Mouse (Mus musculus): ENCODE measurements around the gene Myog. TPM values are rescaled to one million over a fixed set of nuclear protein-coding genes. Genes with fewer than 3 reads are reported as not detected.

The Myog gene
- total and polyA plus RNA-seq, 3 experiments: not detected

DNA sequence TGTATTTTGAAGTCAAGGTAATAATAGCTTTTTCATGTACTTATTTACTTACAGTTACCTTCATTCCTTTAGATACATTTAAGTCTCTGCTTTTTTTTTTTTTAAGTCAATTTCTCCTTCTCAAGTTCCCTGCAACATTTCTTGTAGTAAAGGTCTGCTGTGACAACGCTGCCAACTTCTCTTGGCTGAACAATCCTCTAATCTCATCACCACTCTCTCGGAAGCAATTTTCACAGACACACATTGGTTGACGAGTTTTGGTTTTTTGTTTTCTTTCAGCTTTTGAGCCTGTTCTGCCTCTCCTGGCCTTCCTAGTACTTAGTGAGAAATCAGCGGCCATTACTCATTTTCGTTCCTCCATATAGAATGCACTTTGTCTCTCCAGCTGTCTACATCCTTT lies 9.6 kb upstream of the Myog start:
- Histone ChIP-seq H3K36me3 (replicated peaks) (no peaks in the 10 kb centered on the region), H3K9me3 (replicated peaks) (no peaks in the 10 kb centered on the region), H3K27me3 (ENCODE audit: insufficient read depth, low read length) (peaks cover 17% of the 10 kb centered on the region), H3K4me3 (ENCODE audit: low read depth, low read length) (no peak overlapping the region), H3K4me1 (ENCODE audit: insufficient read depth, low read depth, low read length) (no peaks in the 10 kb centered on the region)
- ATAC-seq (ENCODE audit: extremely low read depth, insufficient number of reproducible peaks, low FRiP score, poor library complexity, severe bottlenecking) (no peak), DNase-seq (ENCODE audit: low spot score) (no peak)
- TF ChIP-seq GATA2 (IDR thresholded peaks at IDR 0.05; ENCODE audit: borderline replicate concordance, low read depth, low read length) (no peak), POLR2AphosphoS5 (IDR thresholded peaks at IDR 0.05; ENCODE audit: insufficient replicate concordance, low read depth, low read length) (no peak), CTCF (IDR thresholded peaks at IDR 0.05; ENCODE audit: low read depth, low read length) (no peak), GATA1 (IDR thresholded peaks at IDR 0.05; ENCODE audit: borderline replicate concordance, low read length) (no peak), TAL1 (conservative IDR thresholded peaks at IDR 0.05; ENCODE audit: low read depth, low read length) (no peak)

DNA sequence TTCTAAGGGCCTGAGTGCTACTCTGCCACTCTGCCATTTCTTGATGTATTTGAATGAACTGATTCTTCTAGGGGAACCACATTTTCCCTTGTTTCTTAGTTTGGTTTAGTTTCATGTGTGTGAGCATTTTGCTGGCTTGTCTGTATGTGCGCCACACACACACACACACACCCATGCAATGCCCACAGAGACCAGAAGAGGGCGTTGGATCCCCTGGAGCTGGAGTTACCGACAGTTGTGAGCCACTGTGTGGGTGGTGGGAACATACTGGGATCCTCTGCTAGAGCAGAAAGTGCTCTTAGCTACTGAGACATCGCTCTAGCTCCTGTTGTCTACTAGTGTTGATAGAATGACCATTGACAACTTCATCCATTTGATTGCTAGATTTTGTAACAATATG lies 8.2 kb upstream of the Myog start:
- Histone ChIP-seq H3K4me1 (ENCODE audit: insufficient read depth, low read depth, low read length) (no peaks in the 10 kb centered on the region), H3K9me3 (replicated peaks) (no peaks in the 10 kb centered on the region), H3K27me3 (ENCODE audit: insufficient read depth, low read length) (peaks cover 14% of the 10 kb centered on the region), H3K36me3 (replicated peaks) (no peaks in the 10 kb centered on the region), H3K4me3 (ENCODE audit: low read depth, low read length) (no peak overlapping the region)
- no peak for TF ChIP-seq GATA2 (IDR thresholded peaks at IDR 0.05; ENCODE audit: borderline replicate concordance, low read depth, low read length)
- TF ChIP-seq GATA1 (IDR thresholded peaks at IDR 0.05; ENCODE audit: borderline replicate concordance, low read length): no peak
- TF ChIP-seq CTCF (IDR thresholded peaks at IDR 0.05; ENCODE audit: low read depth, low read length): 0 out of 2 replicates have a peak, but pooled peaks have one; percentile 19
- TF ChIP-seq TAL1 (conservative IDR thresholded peaks at IDR 0.05; ENCODE audit: low read depth, low read length): no peak
- ATAC-seq (ENCODE audit: extremely low read depth, insufficient number of reproducible peaks, low FRiP score, poor library complexity, severe bottlenecking): no peak
- DNase-seq (ENCODE audit: low spot score): no peak

DNA sequence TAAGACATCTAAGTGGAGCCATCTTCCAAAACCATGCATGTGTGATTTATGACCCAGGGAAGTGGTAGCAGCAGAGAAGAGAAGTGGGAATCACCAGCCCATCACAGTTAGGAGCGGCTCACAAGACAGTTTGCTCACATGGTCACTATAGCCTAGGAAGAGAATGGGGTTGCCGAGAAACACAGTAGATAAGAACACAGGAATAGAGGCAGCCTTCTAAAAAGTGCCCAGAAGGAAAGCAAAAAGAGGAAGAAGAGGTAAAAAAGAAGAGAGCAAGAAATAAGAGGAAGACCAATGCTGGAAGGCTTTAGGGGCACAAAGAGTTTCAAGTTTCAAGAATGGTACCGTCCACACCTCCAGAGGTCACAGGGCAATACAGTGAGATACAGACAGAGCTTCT lies 7.4 kb upstream of the Myog start:
- TF ChIP-seq POLR2AphosphoS5 (IDR thresholded peaks at IDR 0.05; ENCODE audit: insufficient replicate concordance, low read depth, low read length) (no peak), GATA2 (IDR thresholded peaks at IDR 0.05; ENCODE audit: borderline replicate concordance, low read depth, low read length) (no peak), TAL1 (conservative IDR thresholded peaks at IDR 0.05; ENCODE audit: low read depth, low read length) (no peak), GATA1 (IDR thresholded peaks at IDR 0.05; ENCODE audit: borderline replicate concordance, low read length) (no peak), CTCF (IDR thresholded peaks at IDR 0.05; ENCODE audit: low read depth, low read length) (no peak)
- H3K27me3 ChIP-seq (ENCODE audit: insufficient read depth, low read length): peaks cover 14% of the 10 kb centered on the region
- H3K4me3 ChIP-seq (ENCODE audit: low read depth, low read length): no peak overlapping the region
- no peaks in the 10 kb centered on the region for H3K9me3 ChIP-seq (replicated peaks)
- H3K4me1 ChIP-seq (ENCODE audit: insufficient read depth, low read depth, low read length): no peaks in the 10 kb centered on the region
- ATAC-seq (ENCODE audit: extremely low read depth, insufficient number of reproducible peaks, low FRiP score, poor library complexity, severe bottlenecking): no peak
- H3K36me3 ChIP-seq (replicated peaks): no peaks in the 10 kb centered on the region
- DNase-seq (ENCODE audit: low spot score): no peak

GRCm38 (mm10) chr1:134283108-134283507 lies 6.7 kb upstream of the Myog start:
- Histone ChIP-seq H3K4me3 (ENCODE audit: low read depth, low read length) (no peak overlapping the region), H3K36me3 (replicated peaks) (no peaks in the 10 kb centered on the region), H3K9me3 (replicated peaks) (no peaks in the 10 kb centered on the region), H3K4me1 (ENCODE audit: insufficient read depth, low read depth, low read length) (no peaks in the 10 kb centered on the region), H3K27me3 (ENCODE audit: insufficient read depth, low read length) (peaks cover 14% of the 10 kb centered on the region)
- DNase-seq (ENCODE audit: low spot score): no peak
- TF ChIP-seq POLR2AphosphoS5 (IDR thresholded peaks at IDR 0.05; ENCODE audit: insufficient replicate concordance, low read depth, low read length) (no peak), TAL1 (conservative IDR thresholded peaks at IDR 0.05; ENCODE audit: low read depth, low read length) (no peak)
- no peak for ATAC-seq (ENCODE audit: extremely low read depth, insufficient number of reproducible peaks, low FRiP score, poor library complexity, severe bottlenecking)

DNA sequence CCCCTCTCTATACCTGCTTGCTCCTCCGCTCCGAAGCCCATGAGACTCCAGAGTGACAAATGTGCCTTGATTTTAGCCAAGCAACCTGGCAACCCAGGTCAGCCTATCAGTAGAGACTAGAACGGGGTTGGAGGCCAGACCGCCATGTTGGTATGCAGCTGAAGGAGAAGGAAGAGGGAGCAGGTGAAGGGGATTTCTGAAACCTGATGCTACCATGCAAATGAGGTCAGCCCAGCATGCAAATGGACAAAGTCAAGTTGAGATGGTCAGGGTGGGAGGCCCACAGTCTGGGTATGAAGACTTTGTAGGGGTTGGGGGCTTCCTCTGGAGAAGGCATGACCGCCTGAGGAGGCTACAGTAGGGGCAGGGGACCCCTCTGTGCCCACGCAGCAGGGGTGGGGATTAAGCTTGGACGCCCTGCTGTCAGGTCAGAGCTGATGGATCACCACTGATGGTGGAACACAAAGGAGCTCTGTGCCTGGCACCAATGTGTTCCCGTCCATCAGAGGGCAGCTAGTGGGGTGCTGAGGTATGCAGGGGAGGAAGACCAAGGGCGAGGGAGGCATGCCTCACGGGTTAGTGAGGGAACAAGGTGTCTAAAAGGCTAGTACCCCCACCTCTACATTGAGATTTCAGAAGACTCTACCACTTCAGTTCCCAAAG lies 4.2 kb upstream of the Myog start:
- TF ChIP-seq POLR2AphosphoS5 (IDR thresholded peaks at IDR 0.05; ENCODE audit: insufficient replicate concordance, low read depth, low read length) (no peak), CTCF (IDR thresholded peaks at IDR 0.05; ENCODE audit: low read depth, low read length) (no peak), GATA1 (IDR thresholded peaks at IDR 0.05; ENCODE audit: borderline replicate concordance, low read length) (no peak), GATA2 (IDR thresholded peaks at IDR 0.05; ENCODE audit: borderline replicate concordance, low read depth, low read length) (no peak), TAL1 (conservative IDR thresholded peaks at IDR 0.05; ENCODE audit: low read depth, low read length) (no peak)
- no peaks in the 10 kb centered on the region for H3K4me1 ChIP-seq (ENCODE audit: insufficient read depth, low read depth, low read length)

GRCm38 (mm10) chr1:134288239-134288638 lies 1.6 kb upstream of the Myog start:
- TF ChIP-seq TAL1 (conservative IDR thresholded peaks at IDR 0.05; ENCODE audit: low read depth, low read length) (no peak), GATA1 (IDR thresholded peaks at IDR 0.05; ENCODE audit: borderline replicate concordance, low read length) (no peak), GATA2 (IDR thresholded peaks at IDR 0.05; ENCODE audit: borderline replicate concordance, low read depth, low read length) (no peak), CTCF (IDR thresholded peaks at IDR 0.05; ENCODE audit: low read depth, low read length) (no peak), POLR2AphosphoS5 (IDR thresholded peaks at IDR 0.05; ENCODE audit: insufficient replicate concordance, low read depth, low read length) (no peak)
- no peaks in the 10 kb centered on the region for H3K36me3 ChIP-seq (replicated peaks)
- no peak overlapping the region for H3K4me3 ChIP-seq (ENCODE audit: low read depth, low read length)
- H3K4me1 ChIP-seq (ENCODE audit: insufficient read depth, low read depth, low read length): no peaks in the 10 kb centered on the region
- ATAC-seq (ENCODE audit: extremely low read depth, insufficient number of reproducible peaks, low FRiP score, poor library complexity, severe bottlenecking): no peak
- H3K27me3 ChIP-seq (ENCODE audit: insufficient read depth, low read length): peaks cover 18% of the 10 kb centered on the region
- DNase-seq (ENCODE audit: low spot score): no peak
- no peaks in the 10 kb centered on the region for H3K9me3 ChIP-seq (replicated peaks)

More for the DNA sequence above, 4.2 kb upstream of the Myog start:
- Histone ChIP-seq H3K36me3 (replicated peaks) (no peaks in the 10 kb centered on the region), H3K9me3 (replicated peaks) (no peaks in the 10 kb centered on the region), H3K4me3 (ENCODE audit: low read depth, low read length) (no peak overlapping the region), H3K27me3 (ENCODE audit: insufficient read depth, low read length) (peaks cover 22% of the 10 kb centered on the region)
- ATAC-seq (ENCODE audit: extremely low read depth, insufficient number of reproducible peaks, low FRiP score, poor library complexity, severe bottlenecking): no peak
- DNase-seq (ENCODE audit: low spot score): no peak

All from G1E (cell line).